ENCODE assay signal across 8 mouse cellular contexts in the genomic region with DNA sequence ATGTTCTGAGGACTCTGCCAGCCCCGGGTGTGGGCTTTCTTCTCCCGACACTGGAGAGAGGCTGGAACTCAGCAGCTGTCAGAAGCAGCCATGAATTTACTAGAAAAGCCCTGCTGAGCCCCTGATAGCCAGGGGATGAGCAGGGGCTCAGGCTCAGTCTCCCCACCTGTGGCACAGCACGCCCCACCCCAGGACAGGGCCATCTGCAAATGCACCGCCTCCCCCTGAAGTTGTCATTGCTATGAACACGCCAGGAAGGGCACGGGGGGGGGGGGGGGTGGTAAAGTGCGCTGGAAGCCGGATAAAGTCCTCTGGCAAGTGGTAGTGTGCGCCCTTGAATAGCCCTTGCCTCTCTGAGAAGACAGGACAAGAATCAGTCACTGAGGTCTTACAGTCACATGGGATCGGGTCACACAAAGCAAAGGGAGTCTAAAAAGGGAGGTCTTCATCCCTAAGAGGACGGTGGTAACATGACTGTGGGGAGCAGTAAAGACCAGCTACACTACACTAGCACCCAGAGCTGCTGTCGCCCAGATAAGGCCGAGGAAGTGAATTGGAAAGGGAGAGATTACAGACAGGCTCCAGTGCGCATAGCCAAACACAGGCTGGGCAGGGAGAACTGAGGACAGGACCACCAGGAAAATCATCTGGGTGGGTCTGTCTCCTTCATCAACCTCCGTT.
DNase-seq lines count a peak whose midpoint lies in the region; ATAC-seq lines count a peak whose summit lies in the region.

No protein-coding gene starts in this region.

- no peaks in the 10 kb centered on the region for H3K27me3 ChIP-seq in forebrain, embryonic 12.5 days
- no peaks in the 10 kb centered on the region for H3K27me3 ChIP-seq in liver, embryonic 13.5 days

- peaks cover 30% of the 10 kb centered on the region for H3K4me1 ChIP-seq in forebrain, embryonic 12.5 days
- peaks cover 13% of the 10 kb centered on the region for H3K4me1 ChIP-seq in liver, embryonic 13.5 days (replicated peaks)

- no peaks in the 10 kb centered on the region for H3K36me3 ChIP-seq in forebrain, embryonic 12.5 days (replicated peaks)
- H3K36me3 ChIP-seq in liver, embryonic 13.5 days, result no peaks in the 10 kb centered on the region

- 43% methylated on average over 15 of the region's 15 CpGs for WGBS in forebrain, embryonic 12.5 days
- 22% methylated on average over 14 of the region's 15 CpGs for WGBS in liver, embryonic 13.5 days (ENCODE audit: insufficient replicate concordance)

- no peak overlapping the region for H3K27ac ChIP-seq in forebrain, embryonic 12.5 days
- H3K27ac ChIP-seq in liver, embryonic 13.5 days, result no peak overlapping the region

- H3K4me3 ChIP-seq in forebrain, embryonic 12.5 days (replicated peaks), result no peak overlapping the region
- 0 out of 2 replicates have a peak overlapping the region, but pooled peaks have one; percentile 8 for H3K4me3 ChIP-seq in liver, embryonic 13.5 days (replicated peaks)

- H3K9me3 ChIP-seq in forebrain, embryonic 12.5 days, result no peaks in the 10 kb centered on the region
- H3K9me3 ChIP-seq in liver, embryonic 13.5 days (replicated peaks), result no peaks in the 10 kb centered on the region

- H3K4me2 ChIP-seq in forebrain, embryonic 12.5 days, result peak overlapping the region; percentile 34
- peak overlapping the region; percentile 39 for H3K4me2 ChIP-seq in liver, embryonic 13.5 days

- no peak for DNase-seq in frontal cortex, postnatal 14 days (ENCODE audit: low spot score in 2 of 2)
- DNase-seq in A20 (ENCODE audit: low read depth, low spot score), result peak; percentile 26
- no peak for DNase-seq in liver, embryonic 13.5 days
- DNase-seq in testis, postnatal 10 days (ENCODE audit: low spot score), result no peak
- no peak for DNase-seq in cerebellum, adult 11-12 months
- no peak for DNase-seq in kidney, postnatal 14 days

- ATAC-seq in frontal cortex, adult (ENCODE audit: low TSS enrichment), result peak; percentile 24; the same call in 1 of the 2 replicates
- ATAC-seq in forebrain, embryonic 12.5 days (ENCODE audit: low FRiP score), result peak; percentile 30; the same call in 1 of the 2 replicates
- peak; percentile 62 for ATAC-seq in liver, embryonic 13.5 days (ENCODE audit: low read depth)

- no peak overlapping the region for H3K9ac ChIP-seq in forebrain, embryonic 12.5 days
- no peak overlapping the region for H3K9ac ChIP-seq in liver, embryonic 13.5 days
